Mouse (Mus musculus) ES-Bruce4 (cell line): ENCODE results near the gene Ctc1. TPM values are rescaled to one million over a fixed set of nuclear protein-coding genes. Genes with fewer than 3 reads are reported as not detected.
"Not testable (repeated sequence)": the region's sequence is repeated elsewhere in the genome, so short reads cannot be mapped to it uniquely, and the experiment has no call there.

Source experiments
- H3K27ac ChIP-seq: 2 replicates; pipeline ENCODE4 v1.5.1; 2012; ENCODE audit warnings: low read length, inconsistent platforms; ENCODE audit not compliant: insufficient read depth
- H3K27me3 ChIP-seq: 2 replicates; pipeline ENCODE4 v1.6.1; 2012; ENCODE audit warnings: mild to moderate bottlenecking, low read length, inconsistent platforms; ENCODE audit not compliant: control insufficient read depth, poor library complexity, insufficient read depth, severe bottlenecking
- H3K36me3 ChIP-seq: 2 replicates; pipeline ENCODE4 v1.6.1; 2012; ENCODE audit warnings: inconsistent platforms, mild to moderate bottlenecking, low read length, moderate library complexity; ENCODE audit not compliant: control insufficient read depth, poor library complexity, insufficient read depth, severe bottlenecking
- H3K4me1 ChIP-seq: one replicate; pipeline ENCODE4 v1.8.1; 2011; ENCODE audit warnings: low read length; ENCODE audit not compliant: control insufficient read depth, insufficient read depth
- H3K4me3 ChIP-seq: 2 replicates; pipeline ENCODE4 v1.5.1; 2011; ENCODE audit warnings: low read depth, mild to moderate bottlenecking, low read length
- H3K9ac ChIP-seq: 2 replicates; pipeline ENCODE4 v1.6.1; 2012; ENCODE audit warnings: low read depth, mild to moderate bottlenecking, inconsistent platforms; ENCODE audit not compliant: poor library complexity, severe bottlenecking
- H3K9me3 ChIP-seq: replicated peaks from 2 replicates; pipeline ENCODE4 v1.6.1; 2012; ENCODE audit warnings: mild to moderate bottlenecking, low read length, inconsistent platforms; ENCODE audit not compliant: control insufficient read depth, poor library complexity, insufficient read depth, severe bottlenecking
- CTCF ChIP-seq: IDR thresholded peaks from one replicate; pipeline ENCODE4 v1.8.1; 2011; ENCODE audit warnings: low read depth, low read length
- EP300 ChIP-seq: IDR thresholded peaks from 2 replicates; pipeline ENCODE4 v1.6.1; 2011; ENCODE audit warnings: low read depth, low read length; ENCODE audit not compliant: insufficient read depth
- POLR2A ChIP-seq: IDR thresholded peaks from one replicate; pipeline ENCODE4 v1.8.1; 2011; ENCODE audit warnings: low read length; ENCODE audit not compliant: insufficient read depth
- polyA plus RNA-seq: library from polyadenylated mRNA; stranded (reverse); fragments of >200 nt; gene quantifications from 2 replicates; pipeline ENCODE4 v1.2.4, GENCODE M21; 2011; ENCODE audit warnings: low read depth; ENCODE audit not compliant: missing spikeins, insufficient read depth, insufficient read length

Gene Ctc1
- polyA plus RNA-seq, 1 experiment, result 164 TPM

DNA sequence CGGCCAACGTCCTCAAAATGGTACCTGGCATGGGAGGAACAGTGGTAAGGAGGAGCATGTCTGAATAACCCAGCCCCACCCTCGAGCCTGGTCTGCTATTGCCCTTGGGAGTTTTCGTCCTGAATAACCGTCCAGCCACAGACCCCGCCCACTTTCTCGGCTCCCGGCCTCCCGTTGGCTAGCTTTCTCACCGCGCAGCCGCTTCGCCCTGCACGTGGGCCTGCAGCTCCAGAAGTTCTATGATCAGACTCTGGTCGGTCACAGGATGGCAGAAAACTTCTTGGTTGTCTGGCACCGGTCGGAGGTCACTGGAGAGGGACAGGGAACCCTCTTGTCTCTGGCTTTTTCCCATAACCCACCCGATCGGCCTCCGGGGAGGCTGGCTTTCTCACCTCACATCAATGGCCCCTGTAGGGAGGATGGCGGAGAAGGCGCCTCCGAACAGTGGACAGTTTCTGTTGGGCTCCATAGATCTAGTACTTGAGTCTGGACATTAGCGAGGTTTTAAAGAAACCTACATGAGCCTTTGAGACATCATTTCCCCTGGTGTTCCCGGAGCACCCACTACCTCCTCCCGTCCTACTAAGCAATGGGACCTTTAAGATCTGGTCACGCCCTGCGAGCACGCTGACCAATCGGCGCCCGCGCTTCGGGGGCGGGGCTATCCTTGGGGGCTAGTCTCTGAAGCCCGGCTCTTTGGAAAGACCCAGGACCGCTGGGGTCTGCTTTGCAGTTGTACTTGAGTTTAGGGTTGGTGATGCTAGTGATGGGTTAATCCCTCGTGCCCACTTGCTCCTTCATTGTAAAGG, 42.3 kb upstream of the Ctc1 start:
- Histone ChIP-seq H3K4me3 (peak overlapping the region; percentile 67), H3K9ac (peak overlapping the region; percentile 71), H3K27ac (peak overlapping the region; percentile 16; the same call in 1 of the 2 replicates)
- H3K4me1 ChIP-seq, H3K27me3 ChIP-seq, H3K9me3 ChIP-seq, H3K36me3 ChIP-seq: not testable (repeated sequence)
- TF ChIP-seq POLR2A, result peak; percentile 42

DNA sequence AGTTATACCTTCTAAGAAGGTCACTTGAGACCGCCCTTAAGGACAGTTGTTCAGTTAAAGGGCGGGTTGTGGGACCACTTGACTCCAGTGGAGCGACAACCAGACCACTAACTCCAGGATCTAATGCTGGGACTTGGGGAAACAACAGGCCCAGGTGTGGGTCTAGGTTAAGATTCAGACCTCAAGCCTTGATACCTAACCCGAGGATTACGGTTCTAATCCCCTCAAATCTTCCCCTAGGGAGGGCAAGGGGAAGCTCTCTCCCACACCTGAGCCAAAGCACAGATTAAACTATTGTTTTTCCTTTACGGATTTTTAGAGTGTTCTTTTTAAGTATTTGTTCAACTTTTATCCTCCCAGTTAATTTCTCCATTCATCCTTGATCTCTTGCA, 41.7 kb upstream of the Ctc1 start:
- Histone ChIP-seq H3K9ac (peak overlapping the region; percentile 71), H3K27ac (peak overlapping the region; percentile 16; the same call in 1 of the 2 replicates)

DNA sequence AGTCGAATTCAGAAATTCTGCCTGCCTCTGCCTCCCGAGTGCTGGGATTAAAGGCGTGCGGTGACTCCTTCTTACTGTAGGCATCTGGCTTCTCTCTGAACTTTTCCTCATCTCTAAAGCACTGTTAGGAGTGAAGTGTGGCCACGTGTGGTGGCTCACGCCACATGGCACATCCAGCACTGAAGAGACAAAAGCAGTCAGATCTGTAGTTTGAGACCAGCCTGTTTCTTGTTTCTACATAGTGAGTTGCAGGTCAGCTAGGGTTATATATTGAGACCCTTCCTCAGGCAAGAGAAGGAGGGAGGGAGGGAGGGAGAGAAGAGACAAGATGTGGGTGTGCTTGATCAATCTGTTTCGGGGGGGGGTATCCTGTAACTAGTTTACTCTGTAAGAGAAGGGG, 40.6 kb upstream of the Ctc1 start, which contains the start of gene Rangrf:
Gene Rangrf (minus strand): TSS at position 101 of the 400 bp plus-strand sequence.
- Histone ChIP-seq H3K27me3 (no peaks in the 10 kb centered on the region), H3K9me3 (no peaks in the 10 kb centered on the region), H3K36me3 (no peaks in the 10 kb centered on the region; the same call in 1 of the 2 replicates), H3K27ac (peak within 1 kb of the TSS; percentile 16; the same call in 1 of the 2 replicates), H3K4me3 (peak within 1 kb of the TSS; percentile 55), H3K9ac (peak within 1 kb of the TSS; percentile 71), H3K4me1 (no peaks in the 10 kb centered on the region)
- TF ChIP-seq POLR2A, result no peak
- no peak for TF ChIP-seq EP300
- TF ChIP-seq CTCF, result no peak

More for the DNA sequence above, 41.7 kb upstream of the Ctc1 start:
- Histone ChIP-seq H3K36me3 (peaks cover 4% of the 10 kb centered on the region; the same call in 1 of the 2 replicates), H3K27me3 (no peaks in the 10 kb centered on the region), H3K4me3 (peak overlapping the region; percentile 55), H3K9me3 (no peaks in the 10 kb centered on the region), H3K4me1 (no peaks in the 10 kb centered on the region)
- TF ChIP-seq POLR2A, result no peak
- no peak for TF ChIP-seq EP300

DNA sequence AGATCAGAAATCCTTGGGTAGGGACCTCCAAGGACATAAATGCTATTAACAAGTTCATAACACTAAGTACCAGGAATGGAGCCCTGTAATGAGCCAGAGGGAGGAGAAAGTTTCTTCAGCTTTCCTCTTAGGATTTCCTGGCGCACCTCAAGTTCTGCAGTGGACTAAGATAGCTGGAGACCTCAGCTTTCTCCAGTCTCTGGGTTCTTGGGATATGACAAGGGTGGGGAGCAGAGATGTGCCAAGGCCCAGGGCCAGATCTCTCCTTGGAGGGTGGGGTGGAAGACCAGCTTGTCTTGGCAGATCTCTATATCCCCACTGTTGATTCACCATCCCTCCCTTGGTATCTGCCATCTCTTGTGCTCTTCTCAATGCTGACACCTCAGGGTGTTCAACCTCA, 40.1 kb upstream of the Ctc1 start:
- H3K27ac ChIP-seq, result no peak overlapping the region

DNA sequence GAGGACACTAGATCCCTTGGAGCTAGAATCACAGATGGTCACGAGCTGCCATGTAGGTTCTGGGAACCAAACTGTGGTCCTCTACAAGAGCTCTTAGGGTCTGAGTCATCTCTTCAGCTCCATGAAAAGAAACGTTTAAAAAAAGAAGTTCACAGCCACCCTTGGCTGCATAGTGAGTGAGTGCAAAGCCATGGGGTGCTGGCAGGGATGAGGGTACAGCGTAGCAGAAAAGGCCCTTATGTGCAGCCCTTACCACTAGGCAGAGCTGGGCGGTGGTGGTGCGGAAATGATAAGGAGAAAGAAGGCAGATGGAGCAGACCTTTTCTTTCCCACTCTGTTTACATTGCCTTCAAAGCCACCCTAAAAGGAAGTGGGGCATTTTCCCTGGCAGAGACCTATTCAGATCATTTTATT, 36.4 kb upstream of the Ctc1 start:
- Histone ChIP-seq H3K9me3 (no peaks in the 10 kb centered on the region), H3K4me3 (no peak overlapping the region), H3K9ac (no peak overlapping the region), H3K4me1 (no peaks in the 10 kb centered on the region), H3K27ac (no peak overlapping the region), H3K27me3 (no peaks in the 10 kb centered on the region), H3K36me3 (no peaks in the 10 kb centered on the region)
- TF ChIP-seq POLR2A (no peak), CTCF (no peak), EP300 (no peak)

More for the DNA sequence above, 40.1 kb upstream of the Ctc1 start:
- Histone ChIP-seq H3K4me3 (no peak overlapping the region), H3K9me3 (no peaks in the 10 kb centered on the region), H3K4me1 (no peaks in the 10 kb centered on the region), H3K27me3 (no peaks in the 10 kb centered on the region), H3K9ac (no peak overlapping the region), H3K36me3 (no peaks in the 10 kb centered on the region)
- TF ChIP-seq CTCF, result no peak
- TF ChIP-seq EP300, result no peak
- TF ChIP-seq POLR2A, result no peak

DNA sequence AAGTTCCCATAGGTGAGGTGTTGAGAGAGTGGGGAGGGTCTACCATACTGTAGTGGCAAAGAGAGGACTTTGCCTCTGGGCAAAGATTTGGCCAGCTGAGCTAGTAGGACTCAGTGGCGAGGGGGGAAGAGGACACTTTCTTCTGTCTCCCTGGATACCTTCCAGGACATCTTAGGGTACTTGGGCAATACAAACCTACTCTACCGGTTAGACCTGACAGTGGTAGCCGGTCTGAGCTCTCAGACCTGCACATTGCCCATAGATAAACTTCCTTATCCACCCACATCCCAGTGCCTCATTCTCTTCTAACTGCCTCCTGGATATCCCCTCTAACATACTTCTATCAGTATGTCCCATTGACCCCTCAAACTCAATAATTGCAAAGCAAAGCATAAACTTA, 34.8 kb upstream of the Ctc1 start:
- Histone ChIP-seq H3K9ac (no peak overlapping the region), H3K4me1 (no peaks in the 10 kb centered on the region), H3K27me3 (no peaks in the 10 kb centered on the region), H3K9me3 (no peaks in the 10 kb centered on the region), H3K4me3 (no peak overlapping the region), H3K36me3 (peaks cover 5% of the 10 kb centered on the region; the same call in 1 of the 2 replicates), H3K27ac (no peak overlapping the region)
- TF ChIP-seq POLR2A (no peak), EP300 (no peak), CTCF (no peak)
